Mouse (Mus musculus) liver, postnatal 0 days (tissue): ENCODE measurements around the gene Olfr593.

Experiments used
- CTCF ChIP-seq: sonication (generic); IDR thresholded peaks from 2 replicates; pipeline ENCODE4 v1.5.1; 2016; ENCODE audit warnings: antibody characterized with exemption, low read depth
- EP300 ChIP-seq: IDR thresholded peaks from 2 replicates; pipeline ENCODE4 v1.6.1; 2016; ENCODE audit warnings: antibody characterized with exemption, low read depth, mild to moderate bottlenecking

GRCm38 (mm10) chr7:103178240-103178639, 33.4 kb upstream of the Olfr593 start, which contains the start of gene Olfr591:
- TF ChIP-seq CTCF, result no peak
- no peak for TF ChIP-seq EP300
